Mouse (Mus musculus) heart, postnatal 14 days (tissue): ENCODE measurements at regions not wholly inside any gene's neighbourhood (a gene's known extent, or its start where the extent isn't known, plus 50 kb on each side); places are given as distances from the start of the nearest gene placed in this dataset.
"Not testable (repeated sequence)": the region's sequence is repeated elsewhere in the genome, so short reads cannot be mapped to it uniquely, and the experiment has no call there.

Experiments
- DNase-seq, 2 experiments: peaks; one replicate each; pipeline ENCODE4 v3.0.0; 2021 to 2022
- intact Hi-C: fragments of 180-260 bp; cut with DNase I; formaldehyde crosslinking; loops from one replicate; pipeline ENCODE4 v1.15.1; 2025

DNA sequence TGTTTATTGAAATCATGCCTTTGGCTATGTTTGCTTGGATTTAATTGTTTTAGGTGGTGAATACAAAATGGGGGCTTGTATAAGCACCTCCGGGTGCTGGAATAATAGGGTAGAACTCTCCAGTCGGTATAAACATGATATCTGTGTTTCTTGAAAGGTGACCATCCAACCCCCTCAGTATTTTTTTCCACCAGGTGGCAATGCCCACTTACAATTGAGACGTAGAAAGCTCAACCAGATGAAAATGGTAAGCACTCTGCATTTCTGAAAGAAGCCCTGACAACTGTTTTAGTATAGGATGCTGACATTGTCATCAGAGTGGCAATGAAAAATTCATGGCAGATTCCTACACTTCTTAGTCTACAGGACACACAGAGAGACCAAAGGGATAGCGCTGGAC is 838.1 kb downstream of the Kcnj2 start:
- intact Hi-C loops = no loop called here

DNA sequence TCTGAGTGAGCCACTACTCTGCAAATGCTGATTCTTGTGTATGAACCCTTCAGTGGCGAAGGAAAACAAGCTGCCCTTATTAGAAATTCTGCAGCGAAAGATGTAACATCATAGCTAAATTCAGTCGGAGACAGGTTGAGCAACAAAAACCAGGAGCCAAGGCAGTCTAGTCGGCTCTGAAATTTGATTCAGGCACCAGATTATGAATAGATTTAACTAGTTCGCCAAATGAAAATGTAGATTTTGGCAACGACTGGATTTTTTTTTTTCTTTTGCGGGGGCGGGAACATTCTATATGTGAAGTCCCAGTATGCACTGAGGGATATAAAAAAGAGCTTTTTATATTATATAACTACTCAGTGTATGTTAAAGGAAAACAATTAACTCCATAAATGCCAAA is 847.9 kb downstream of the Kcnj2 start:
- DNase-seq = no peak
- intact Hi-C loops = no loop called here

More for the DNA sequence above, 838.1 kb downstream of the Kcnj2 start:
- DNase-seq = no peak

GRCm38 (mm10) chr11:111926336-111926735 is 855.7 kb upstream of the Sox9 start:
- no peak for DNase-seq

GRCm38 (mm10) chr11:111929366-111929765 is 852.7 kb upstream of the Sox9 start:
- no peak for DNase-seq
- intact Hi-C loops = no loop called here

More at GRCm38 (mm10) chr11:111926336-111926735, 855.7 kb upstream of the Sox9 start:
- intact Hi-C loops = no loop called here

- DNase-seq = no peak
These were observed 850.0 kb upstream of the Sox9 start for GRCm38 (mm10) chr11:111932052-111932451.

GRCm38 (mm10) chr11:111944282-111944681 is 837.7 kb upstream of the Sox9 start:
- DNase-seq = no peak
- intact Hi-C loops = no loop called here

More at GRCm38 (mm10) chr11:111932052-111932451, 850.0 kb upstream of the Sox9 start:
- intact Hi-C loops = no loop called here

- no peak for DNase-seq
- intact Hi-C loops = no loop called here
These were observed 836.2 kb upstream of the Sox9 start for GRCm38 (mm10) chr11:111945806-111946205.

DNA sequence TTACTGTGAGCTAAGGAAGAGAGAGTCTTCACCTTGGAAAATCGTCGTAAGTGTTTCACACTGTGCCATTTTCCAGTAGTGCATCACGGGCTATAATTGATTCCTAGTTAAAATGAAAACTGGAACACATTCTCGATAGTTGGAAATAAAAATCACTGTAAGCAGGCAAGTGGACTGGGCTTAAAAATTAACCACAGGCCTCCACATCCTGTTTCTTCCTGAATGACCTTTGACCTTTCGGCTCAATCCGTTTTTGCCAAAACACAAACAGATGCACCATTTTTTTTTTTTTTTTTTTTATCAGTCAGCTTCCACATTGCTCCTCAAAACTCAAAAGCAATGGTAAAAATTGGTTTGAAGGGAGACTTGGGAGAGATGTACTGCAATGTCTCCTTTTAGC is 834.4 kb upstream of the Sox9 start:
- intact Hi-C loops = no loop called here
- DNase-seq = no peak

DNA sequence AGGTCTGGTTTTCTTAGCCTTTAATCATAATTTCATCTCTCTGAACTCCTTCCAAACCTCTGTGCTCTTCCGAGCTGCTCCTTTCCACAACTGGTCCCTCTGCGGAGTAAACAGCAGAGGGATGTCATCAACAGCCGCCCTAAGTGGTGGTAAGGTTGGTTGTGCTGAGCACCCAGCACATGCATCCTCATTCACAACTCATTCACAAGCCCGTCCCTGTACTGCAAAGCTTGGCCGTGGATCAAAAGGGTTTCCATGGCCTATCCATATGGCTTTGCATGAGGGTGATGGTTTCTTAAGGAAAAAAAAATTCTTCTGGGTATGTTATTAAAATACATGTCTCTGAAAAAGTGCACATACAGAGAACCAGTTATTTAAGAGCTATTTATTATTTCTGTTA is 828.6 kb upstream of the Sox9 start:
- DNase-seq = no peak
- intact Hi-C loops = no loop called here

DNA sequence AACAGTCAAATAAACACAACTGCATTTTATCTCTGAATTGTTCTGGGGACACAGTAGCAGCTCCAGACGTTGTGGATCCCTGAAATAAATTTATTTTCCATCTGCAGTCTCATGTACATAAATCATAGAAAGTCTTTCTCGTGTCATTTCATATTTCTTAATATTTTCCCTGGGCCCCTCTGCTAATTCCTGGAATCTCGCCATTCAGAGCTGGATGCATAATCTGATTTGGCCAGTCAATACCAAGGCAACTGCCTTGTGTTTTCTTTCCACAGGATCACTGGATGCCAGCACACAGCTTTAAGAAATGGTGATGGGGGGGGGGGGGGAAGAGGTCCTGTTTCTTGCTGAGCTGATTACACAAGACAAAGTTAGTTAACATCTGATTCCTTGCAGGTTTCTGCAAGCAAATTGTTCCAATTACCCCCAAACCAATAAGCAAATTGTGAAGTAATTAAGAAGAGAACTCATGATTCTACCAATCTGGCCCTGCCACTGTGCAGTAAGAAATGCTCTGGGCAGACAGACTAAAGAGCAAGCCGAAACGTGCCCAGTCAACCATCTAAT is 824.2 kb upstream of the Sox9 start:
- no peak for DNase-seq
- intact Hi-C loops = no loop called here

DNA sequence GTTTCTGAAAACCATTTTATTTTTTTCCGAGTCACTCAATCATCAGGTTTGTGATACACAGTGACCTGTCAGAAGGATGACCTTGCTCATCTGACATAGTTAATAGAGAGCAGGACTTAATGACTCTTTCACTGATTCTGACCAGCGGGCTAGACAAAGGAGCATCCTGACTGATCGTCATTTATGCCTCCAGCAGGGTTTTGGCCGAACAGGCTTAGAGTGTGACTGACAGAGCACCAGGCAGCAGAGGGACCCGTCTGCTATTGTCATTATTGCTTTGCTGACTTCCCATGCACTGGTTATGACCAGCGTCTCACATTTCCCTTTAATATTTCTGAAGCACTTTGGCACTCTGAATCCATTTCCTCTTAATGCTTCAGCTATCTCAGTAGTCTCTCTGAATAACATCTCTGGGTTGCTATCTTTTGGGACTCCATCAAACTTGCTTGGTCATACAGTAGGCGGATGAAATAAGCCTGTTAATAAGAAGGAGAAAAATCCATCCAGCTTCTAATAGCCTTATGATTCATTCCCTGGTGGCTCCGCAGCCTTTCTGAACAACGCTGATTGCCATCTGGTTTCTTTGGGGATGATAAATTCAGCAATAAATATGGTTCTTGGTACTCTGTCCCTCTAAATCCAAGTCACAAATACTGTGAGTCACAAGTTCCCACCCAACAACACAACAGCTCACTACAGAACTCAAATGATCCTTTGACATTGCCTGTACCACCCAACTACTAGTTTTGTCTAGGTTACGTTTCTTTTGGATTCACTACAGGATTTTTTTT is 820.8 kb upstream of the Sox9 start:
- DNase-seq = no peak
- intact Hi-C loops = no loop called here

GRCm38 (mm10) chr11:111961846-111962245 is 820.2 kb upstream of the Sox9 start:
- DNase-seq = no peak
- intact Hi-C loops = no loop called here

GRCm38 (mm10) chr11:111964066-111964465 is 818.0 kb upstream of the Sox9 start:
- intact Hi-C loops = no loop called here
- DNase-seq = no peak

- intact Hi-C loops = no loop called here
- no peak for DNase-seq
These were observed 815.6 kb upstream of the Sox9 start for GRCm38 (mm10) chr11:111966401-111966800.

DNA sequence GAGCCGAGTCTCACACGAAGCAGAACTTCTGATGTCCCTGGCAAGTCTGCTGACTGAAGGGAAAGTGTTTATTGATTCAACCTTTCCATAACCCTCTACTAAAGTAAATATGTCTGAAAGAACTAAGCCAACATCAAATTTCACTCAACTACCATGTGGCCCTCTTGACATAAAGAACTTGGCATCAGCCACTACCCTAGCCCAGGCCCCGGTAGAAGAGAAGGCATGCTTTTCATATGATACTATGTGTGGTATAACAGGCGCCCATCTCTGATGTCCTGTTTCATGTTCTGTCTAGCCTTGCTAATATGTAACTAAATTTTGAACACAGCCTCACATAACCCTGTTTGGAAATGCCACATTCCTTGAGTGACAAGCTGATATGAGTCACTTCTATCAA is 811.0 kb upstream of the Sox9 start:
- intact Hi-C loops = no loop called here
- DNase-seq = no peak

- intact Hi-C loops = no loop called here
- DNase-seq = no peak
These were observed 803.4 kb upstream of the Sox9 start for GRCm38 (mm10) chr11:111978667-111979066.

DNA sequence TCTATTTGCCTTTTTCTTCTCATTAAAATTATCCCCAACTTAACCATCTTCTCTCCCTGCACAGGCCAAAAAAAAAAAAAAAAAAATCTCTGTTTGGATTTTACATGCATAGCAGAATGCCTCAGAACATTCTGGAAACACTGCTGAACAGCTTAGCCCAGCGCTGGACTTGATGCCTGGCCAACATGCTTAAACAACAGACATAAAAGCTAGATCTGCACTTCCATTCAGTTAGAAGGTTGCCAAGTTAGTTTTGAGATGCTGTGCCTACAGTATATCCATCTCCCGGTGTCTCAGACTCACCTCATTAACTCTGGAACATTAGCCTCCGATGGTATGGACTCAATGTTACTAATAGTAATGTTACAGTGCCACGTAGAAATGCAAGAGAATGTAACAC is 785.6 kb upstream of the Sox9 start:
- no peak for DNase-seq
- intact Hi-C loops = no loop called here

- DNase-seq, intact Hi-C loops: not testable (repeated sequence)
These were observed 771.2 kb upstream of the Sox9 start for GRCm38 (mm10) chr11:112010848-112011247.

DNA sequence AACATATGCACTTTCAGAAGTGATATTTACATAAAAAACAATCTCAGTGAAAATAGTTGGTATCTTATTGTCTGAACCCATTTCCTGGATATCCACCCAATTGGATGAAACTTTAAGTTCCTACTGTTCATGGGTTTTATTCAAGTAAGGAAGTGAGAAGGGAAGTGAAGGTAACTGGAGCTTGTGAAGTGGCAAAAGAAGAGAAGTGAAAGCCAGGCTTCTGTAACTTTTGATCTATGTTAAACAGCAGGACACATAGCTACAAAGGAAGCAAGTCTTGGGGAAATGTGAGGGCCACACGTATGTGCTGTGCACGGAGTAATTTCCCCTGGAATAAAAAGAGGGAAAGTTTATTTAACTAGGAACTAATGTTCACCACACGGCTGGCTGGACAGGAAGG is 764.1 kb upstream of the Sox9 start:
- intact Hi-C loops = no loop called here
- no peak for DNase-seq

DNA sequence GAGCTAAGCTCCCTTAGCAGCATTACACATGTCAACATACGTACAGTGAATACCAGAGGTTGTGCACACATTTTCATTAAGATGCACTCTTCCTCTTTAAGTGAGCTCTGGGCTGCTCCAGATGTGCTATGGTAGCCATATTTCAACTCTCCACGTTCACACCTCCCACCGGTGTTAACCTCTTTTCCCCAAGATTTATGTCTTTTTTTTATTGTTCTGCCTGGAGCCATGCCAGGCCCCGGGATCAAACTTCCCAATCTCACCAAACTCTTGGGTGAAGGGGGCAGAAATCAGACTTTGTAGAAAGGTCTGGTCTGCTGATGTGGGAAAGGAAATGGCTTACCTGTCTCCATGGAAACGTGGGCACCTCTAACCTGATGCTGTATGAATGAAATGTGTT is 754.0 kb upstream of the Sox9 start:
- no peak for DNase-seq
- intact Hi-C loops = no loop called here

DNA sequence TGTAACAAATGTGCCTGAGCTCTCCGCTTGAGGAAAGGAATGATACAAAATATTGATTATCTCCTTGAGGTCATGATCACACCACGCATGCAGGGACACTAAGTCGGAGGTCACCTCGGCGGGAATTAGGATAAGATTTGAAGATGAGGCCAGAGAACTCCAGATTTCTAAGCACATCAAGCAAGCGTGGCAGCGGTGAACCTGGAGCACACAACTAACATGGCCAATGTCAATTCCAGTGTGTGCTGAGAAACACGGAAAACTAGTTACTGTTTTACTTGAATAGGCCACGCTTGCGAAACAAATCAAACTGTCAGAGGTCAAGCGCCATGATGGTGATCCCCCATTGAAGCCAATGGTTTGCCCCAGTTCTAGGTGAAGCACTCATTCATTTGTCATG is 743.3 kb upstream of the Sox9 start:
- no peak for DNase-seq
- intact Hi-C loops = no loop called here

DNA sequence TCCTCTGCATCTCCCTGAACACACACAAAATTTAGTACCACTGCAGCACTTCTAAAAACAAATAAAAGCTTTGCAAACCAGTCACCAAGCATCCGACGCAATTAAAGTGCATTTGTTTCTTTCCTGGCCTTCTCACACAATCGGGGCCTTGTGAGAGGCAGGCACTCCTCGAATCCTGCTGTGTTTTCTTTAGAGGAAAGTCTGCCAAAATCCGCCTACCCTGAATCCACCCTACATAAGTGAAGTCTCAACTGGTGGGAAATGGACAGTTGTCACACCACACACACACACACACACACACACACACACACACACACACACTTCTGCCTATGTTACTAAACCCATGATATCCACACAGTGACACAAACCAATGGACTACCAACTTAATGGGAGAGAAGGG is 737.6 kb upstream of the Sox9 start:
- intact Hi-C loops = no loop called here
- DNase-seq = no peak
